Mouse (Mus musculus) yolk sac, embryonic 10.5 days (tissue): Measurements from ENCODE around the gene Serpina3m.
"Not testable (repeated sequence)": the region's sequence is repeated elsewhere in the genome, so short reads cannot be mapped to it uniquely, and the experiment has no call there.

Source experiments
- DNase-seq: peaks from one replicate; pipeline ENCODE4 v3.0.0-alpha.2; 2017; ENCODE audit warnings: low spot score

Serpina3m gene

GRCm38 (mm10) chr12:104388477-104388876 lies 50.2 kb downstream of the Serpina3m start:
- DNase-seq, result no peak

GRCm38 (mm10) chr12:104391057-104391456 lies 52.8 kb downstream of the Serpina3m start:
- not testable (repeated sequence) for DNase-seq

DNA sequence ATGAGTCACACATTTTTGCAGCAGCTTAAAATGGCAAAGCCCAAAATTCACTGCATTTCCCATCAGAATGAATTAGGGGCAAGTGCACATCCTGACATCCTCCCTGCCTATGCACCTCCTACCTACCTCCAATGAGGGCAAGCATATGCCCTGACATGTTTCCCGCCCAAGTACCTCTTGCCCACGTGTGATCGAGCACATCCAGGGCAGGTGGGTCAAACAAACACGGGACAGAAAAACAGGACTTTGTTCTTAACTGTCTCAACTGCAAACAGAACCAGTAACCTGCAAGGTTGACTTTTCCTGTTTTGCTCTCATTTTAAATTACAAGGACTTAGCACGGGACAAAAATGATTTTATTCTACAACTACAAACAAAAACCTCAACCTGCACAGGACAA lies 65.7 kb downstream of the Serpina3m start:
- DNase-seq, result no peak

DNA sequence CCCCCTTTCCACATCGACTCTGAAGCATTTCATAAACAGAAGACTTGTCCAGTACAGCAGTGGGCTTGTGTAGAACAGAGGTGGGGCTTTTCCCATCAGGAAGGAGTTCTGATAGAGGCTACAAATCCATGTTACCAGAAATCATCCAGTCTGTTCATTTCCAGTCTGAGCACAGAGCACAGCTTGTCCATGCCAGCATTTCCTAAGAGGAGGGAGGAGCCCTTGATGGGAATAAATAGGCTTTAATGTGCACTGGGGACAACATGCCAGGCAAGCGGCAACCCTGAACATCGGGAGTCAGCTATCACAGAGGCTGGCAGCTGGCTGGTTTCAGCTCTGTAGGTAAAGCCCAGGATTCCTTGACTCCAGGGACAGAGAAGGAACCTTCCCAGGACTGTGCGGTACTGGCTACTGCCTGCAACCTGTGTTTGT lies 68.2 kb downstream of the Serpina3m start, which contains the start of gene Serpina3n:
Gene Serpina3n, plus strand, starts transcription at position 276 of the 432 bp plus-strand sequence.
- no peak for DNase-seq

DNA sequence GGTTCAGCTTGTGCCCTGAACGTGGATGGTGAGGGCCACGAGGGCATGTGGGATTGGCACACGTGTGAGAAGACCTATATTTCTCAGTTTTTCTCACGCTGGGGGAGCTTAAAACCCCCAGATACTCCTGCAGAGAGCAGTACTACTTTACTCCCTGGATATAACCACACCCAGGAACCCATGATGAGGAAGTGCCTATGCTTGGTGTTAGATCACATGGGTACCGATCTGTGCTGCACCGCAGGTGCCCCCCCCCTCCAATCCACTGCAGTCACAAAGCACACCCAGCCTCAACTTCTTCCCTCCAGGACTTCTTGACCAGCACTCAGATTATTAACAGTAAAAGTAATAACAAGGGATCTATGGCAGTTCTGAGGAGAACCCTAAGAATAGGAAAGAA lies 74.2 kb downstream of the Serpina3m start:
- no peak for DNase-seq

DNA sequence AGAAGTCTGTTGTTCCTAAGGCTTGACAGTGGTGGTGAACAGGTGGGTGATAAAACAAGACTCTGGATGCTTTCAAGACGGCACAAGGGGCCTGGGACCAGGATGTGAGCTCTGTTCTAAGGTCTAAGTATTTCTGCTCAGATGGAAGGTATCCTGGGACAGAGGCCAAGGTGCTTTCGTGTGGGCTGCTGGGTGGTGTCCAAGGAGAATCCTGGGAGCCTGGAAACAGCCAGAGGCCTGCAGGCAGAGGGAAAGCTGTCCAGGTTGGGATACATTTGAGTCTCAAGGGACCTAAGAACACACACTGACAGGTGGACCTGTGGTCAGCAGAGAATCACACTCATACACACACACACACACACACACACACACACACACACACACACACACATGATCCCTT lies 76.3 kb downstream of the Serpina3m start:
- no peak for DNase-seq

DNA sequence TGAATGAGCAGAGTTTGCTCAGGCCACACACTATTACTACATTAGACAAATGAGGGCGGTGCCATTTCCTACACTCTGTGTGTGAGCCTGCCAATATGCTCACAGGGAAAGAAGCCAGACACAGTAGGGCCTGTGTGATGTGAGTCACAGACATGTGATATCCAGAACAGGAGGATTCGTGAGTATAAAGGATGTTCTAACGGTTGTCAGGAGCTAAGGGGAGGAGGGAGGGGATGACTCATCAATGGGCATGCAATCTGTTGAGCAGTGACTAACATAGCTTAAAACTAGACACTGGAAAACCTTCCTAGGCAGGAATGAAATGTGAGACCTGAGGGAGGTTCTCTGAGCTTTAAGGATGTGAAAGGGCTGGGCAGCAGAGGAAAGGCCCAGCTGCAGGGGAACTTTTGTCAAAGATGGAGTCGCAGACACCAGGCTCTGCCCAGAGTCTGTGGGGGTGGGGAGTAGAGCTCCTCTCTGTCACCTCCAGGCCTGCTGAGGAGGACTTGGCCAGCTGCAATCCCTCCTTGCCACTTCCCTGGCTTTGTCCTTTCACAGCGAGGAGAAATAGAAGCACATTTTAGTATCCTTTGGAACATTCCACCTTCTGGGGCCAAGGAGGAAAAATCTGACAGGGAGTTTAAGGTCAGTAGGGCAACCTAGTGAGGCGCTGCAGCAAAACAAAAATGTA lies 77.5 kb downstream of the Serpina3m start:
- DNase-seq, result no peak

GRCm38 (mm10) chr12:104418340-104419135 lies 80.3 kb downstream of the Serpina3m start:
- DNase-seq, result peak; percentile 73

GRCm38 (mm10) chr12:104419136-104419462 lies 80.8 kb downstream of the Serpina3m start:
- DNase-seq, result no peak

DNA sequence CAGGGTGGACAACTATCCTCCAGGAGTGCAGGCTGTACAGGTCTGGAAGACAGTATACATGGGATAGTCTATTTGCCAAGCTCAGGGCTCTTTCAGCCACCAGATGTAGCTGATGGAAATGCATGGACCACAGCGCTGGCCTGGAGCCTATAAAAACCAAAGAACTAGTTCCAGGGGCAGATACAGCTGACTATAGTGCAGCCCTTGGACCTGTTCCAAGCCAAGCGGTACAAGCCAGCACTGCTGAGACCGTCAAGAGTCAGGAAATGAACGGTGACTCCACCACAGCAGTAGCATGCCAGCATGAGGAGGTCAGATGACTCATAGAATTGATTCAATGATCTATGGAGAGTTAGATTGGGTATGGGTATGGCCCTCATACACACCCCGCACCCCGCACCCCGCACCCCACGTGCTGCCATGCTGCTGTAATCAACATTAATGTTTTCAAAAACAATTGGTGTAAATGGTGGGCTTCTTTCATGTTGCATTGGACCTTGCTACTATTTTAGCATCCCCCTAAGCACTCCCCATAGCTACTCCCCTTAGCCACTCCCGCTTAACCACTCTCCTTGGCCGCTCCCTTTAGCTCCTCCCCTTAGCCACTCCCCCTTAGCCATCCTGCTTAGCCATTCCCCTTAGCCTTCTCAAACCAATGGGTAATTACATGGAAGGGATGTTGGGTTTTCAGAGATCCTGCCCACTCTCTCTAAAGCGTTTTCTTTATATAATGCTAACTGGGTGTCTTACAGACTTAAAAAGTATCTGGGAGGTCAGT lies 84.5 kb downstream of the Serpina3m start:
- no peak for DNase-seq

GRCm38 (mm10) chr12:104425591-104425990 lies 87.3 kb downstream of the Serpina3m start:
- DNase-seq, result no peak

DNA sequence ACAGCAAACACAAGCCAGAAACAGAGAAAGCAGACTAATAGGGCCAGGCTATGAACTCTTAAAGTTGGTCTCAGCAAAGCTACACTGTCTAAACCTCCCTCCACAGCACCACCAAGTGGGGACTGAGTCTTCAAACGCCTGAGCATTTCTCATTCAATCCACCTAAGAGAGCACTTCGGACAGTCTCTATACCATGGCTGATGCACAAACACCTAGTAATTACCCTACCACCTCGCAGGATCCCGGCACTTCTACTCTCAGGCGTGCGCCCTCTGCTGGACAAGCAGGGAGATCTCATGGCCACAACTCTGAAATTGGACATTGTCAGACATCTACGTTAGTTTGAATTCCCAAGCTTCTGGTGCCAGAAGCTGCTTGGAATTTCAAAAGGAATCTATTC lies 88.6 kb downstream of the Serpina3m start:
- peak; percentile 20 for DNase-seq

DNA sequence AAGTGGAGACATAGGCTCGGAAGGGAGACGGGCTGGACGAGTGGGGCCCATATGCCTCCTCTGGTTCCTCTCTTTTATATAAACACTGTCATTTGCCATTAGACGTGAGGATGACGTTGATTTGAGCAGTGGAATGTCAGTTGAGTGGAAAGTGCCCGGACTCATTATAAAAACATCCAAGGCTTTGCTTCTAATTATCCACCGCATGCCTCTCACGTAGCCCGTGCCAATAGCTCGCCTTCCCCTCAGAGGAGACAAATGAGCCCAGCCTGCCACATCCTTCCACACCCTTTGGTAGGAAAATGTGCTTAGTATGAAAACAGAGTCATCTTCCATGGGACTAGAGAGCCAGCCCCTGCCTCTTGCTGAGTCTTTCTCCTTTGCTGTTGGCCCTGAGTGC lies 93.1 kb downstream of the Serpina3m start:
- DNase-seq, result no peak

DNA sequence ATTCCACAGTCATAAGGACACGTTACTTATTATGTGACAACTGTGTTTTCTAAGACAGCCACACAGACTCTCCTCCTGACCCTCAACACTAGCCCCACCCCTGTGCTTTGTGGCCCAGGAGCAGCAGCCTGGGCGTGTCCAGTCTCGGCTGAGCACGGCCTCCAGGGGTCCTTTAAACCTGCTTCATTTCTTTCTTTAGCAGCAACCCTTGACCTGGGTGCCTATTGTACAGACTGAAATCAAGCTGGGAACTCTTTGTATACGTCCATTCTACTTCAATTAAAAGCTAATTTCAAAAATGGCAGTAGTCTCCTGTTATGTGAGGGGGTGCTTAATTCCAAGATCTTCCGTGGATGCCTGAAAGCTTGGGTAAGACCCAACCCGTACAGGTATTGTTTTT lies 94.9 kb downstream of the Serpina3m start:
- DNase-seq, result no peak

- no peak for DNase-seq
Measured at GRCm38 (mm10) chr12:104433951-104434735, 95.9 kb downstream of the Serpina3m start.

DNA sequence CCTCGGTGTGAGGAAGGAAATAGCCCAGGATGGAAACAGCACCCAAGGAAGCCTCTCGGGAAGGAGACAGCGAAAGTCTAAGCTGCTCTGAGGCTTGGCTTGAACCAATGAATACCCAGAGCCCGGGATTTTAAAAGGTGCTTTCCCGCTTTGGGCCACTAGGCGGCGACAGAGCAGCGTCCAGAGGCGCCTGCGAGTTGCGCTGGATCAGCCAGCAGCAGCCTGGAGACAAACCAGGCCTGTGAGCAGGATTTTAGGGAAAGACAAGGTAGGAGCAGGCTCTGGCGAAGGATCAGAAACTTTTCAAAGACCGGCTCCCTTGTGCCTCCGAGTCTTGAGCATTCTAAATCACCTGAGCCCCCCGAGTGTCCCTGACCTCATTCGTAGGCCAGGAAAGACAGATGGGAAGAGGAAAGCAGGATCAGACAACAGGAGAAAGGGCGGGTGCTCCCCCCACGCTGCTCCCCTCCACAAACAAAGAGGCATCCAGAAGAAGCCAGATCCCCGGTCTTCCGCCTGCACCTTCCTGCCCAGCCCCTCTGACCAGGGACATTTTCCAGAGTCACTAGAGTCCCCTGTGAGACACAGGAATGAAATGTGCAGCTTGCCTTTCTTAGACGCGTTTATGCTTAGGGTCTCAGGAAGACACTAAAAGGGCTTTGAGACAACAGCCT lies 101.9 kb downstream of the Serpina3m start:
- peak; percentile 71 for DNase-seq

GRCm38 (mm10) chr12:104443716-104444115 lies 105.4 kb downstream of the Serpina3m start:
- no peak for DNase-seq
